Mouse (Mus musculus) intestine, embryonic 16.5 days (tissue): ENCODE measurements around the gene Gypa. TPM values are rescaled to one million over a fixed set of nuclear protein-coding genes. Genes with fewer than 3 reads are reported as not detected.

Source experiments
- ATAC-seq: fragments of 200-750 bp; cut with Nextera tagmentation; 2 replicates; pipeline ENCODE4 v1.8.0; 2017; ENCODE audit warnings: moderate TSS enrichment, moderate library complexity
- H3K27ac ChIP-seq: fragments of 300-500 bp; sonication (generic); 2 replicates; pipeline ENCODE4 v1.5.1; 2014; ENCODE audit warnings: mild to moderate bottlenecking, low read length
- H3K27me3 ChIP-seq: fragments of 300-500 bp; sonication (generic); replicated peaks from 2 replicates; pipeline ENCODE4 v1.6.1; 2014; ENCODE audit warnings: low read length, control low read depth, mixed read lengths; ENCODE audit not compliant: control insufficient read depth, insufficient read depth
- H3K36me3 ChIP-seq: fragments of 300-500 bp; sonication (generic); 2 replicates; pipeline ENCODE4 v1.6.1; 2014; ENCODE audit warnings: low read length, control low read depth; ENCODE audit not compliant: control insufficient read depth, insufficient read depth
- H3K4me1 ChIP-seq: fragments of 300-500 bp; sonication (generic); 2 replicates; pipeline ENCODE4 v1.6.1; 2014; ENCODE audit warnings: low read length, control low read depth, mixed read lengths; ENCODE audit not compliant: control insufficient read depth, insufficient read depth
- H3K4me2 ChIP-seq: fragments of 300-500 bp; sonication (generic); 2 replicates; pipeline ENCODE4 v1.6.1; 2014; ENCODE audit warnings: low read depth, low read length, control low read depth
- H3K4me3 ChIP-seq: fragments of 300-500 bp; sonication (generic); 2 replicates; pipeline ENCODE4 v1.5.1; 2014; ENCODE audit warnings: mild to moderate bottlenecking, low read length
- H3K9ac ChIP-seq: fragments of 300-500 bp; sonication (generic); 2 replicates; pipeline ENCODE4 v1.6.1; 2014; ENCODE audit warnings: low read depth, low read length
- H3K9me3 ChIP-seq: fragments of 300-500 bp; sonication (generic); 2 replicates; pipeline ENCODE4 v1.6.1; 2016; ENCODE audit warnings: low read length, control low read depth; ENCODE audit not compliant: control insufficient read depth
- WGBS: fragments of 180-500 bp; shearing (Covaris S2); extraction: QIAGEN DNeasy Blood & Tissue Kit; methylation state at CpG from one replicate; pipeline ENCODE4 v1.1.7; 2014; 5-methylcytosine and 5-hydroxymethylcytosine counted together
- polyA plus RNA-seq: library from polyadenylated mRNA; unstranded; fragments of >200 nt; fragmentation: Nextera tagmentation; extraction: Ambion mirVana; gene quantifications from 2 replicates; pipeline ENCODE4 v1.2.1, GENCODE M21; 2015

The Gypa gene
- polyA plus RNA-seq, result 9.0 and 13.8 TPM in 2 replicates

DNA sequence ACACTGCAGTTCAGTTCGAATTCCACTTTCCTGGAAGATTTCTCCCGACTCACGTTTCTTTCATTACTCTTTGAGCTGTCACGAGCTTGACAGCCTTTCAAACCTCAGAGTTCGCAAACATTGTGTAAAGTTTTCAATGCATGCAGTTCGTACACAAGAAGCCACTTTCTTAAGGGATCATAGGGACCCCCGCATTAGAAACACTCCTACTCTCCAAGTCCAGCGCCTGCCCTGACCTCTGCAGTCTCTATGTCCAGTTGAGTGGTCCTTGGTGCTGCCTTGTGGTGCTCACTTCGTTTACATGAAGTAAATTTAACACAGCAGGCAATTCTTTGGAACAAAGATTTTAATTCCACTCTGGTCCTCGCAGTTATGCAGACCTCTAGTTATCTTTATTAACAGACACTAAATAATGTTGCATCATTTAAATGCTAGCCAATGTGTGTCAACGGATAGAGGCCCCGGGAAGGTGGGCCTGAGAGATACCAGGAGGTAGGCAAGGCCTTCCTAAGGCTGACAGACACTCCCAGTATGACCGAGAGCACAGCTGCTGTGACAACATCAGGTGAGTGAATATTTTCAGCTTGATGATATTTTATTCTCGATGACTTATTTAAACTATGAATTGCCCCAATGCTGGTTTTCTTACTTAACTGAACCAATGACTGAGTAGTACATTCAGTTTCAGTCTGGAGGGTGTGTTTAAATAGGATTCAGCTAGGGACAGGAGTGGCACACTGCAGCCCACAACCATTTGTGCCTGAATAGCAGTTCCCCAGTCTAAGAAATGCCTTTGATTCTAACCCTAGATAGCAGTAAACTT is at the start of gene Gypa:
TSS of gene Gypa (plus strand) at position 259 of the 823 bp plus-strand sequence.
- Histone ChIP-seq H3K4me1 (peaks cover 6% of the 10 kb centered on the region; the same call in 1 of the 2 replicates), H3K4me3 (peak within 1 kb of the TSS; percentile 57), H3K36me3 (no peaks in the 10 kb centered on the region), H3K27ac (no peak within 1 kb of the TSS), H3K27me3 (no peaks in the 10 kb centered on the region), H3K4me2 (peak within 1 kb of the TSS; percentile 78), H3K9me3 (no peaks in the 10 kb centered on the region), H3K9ac (peak within 1 kb of the TSS; percentile 64)
- WGBS, result 22% methylated on average over 14 of the region's 14 CpGs
- ATAC-seq, result peak; percentile 86

DNA sequence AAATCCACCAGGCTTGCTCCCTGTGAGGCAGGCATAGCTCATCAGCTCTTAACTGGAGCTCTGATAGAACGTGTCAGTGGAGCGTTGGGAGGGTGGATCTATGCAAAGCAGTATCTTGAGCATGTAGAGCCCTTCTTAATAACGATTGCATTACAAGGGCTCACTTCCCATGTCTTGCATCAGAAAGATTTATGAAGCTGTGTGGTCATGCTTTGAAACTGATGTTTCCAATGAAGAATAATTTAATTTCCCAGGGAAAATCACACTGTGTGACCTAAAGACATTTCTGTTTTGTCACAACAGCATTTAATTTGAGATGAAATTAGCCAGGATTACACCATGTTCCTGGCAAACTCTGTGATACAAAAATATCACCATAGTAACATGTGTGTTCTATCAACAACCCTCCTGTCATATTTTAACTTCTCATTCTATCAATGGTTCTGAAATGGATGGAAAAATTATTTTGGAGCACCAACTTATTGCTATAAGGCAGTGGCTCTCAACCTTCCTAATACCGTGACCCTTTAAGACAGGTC is 49.0 kb upstream of the Gypa start:
- no peak overlapping the region for H3K4me3 ChIP-seq

DNA sequence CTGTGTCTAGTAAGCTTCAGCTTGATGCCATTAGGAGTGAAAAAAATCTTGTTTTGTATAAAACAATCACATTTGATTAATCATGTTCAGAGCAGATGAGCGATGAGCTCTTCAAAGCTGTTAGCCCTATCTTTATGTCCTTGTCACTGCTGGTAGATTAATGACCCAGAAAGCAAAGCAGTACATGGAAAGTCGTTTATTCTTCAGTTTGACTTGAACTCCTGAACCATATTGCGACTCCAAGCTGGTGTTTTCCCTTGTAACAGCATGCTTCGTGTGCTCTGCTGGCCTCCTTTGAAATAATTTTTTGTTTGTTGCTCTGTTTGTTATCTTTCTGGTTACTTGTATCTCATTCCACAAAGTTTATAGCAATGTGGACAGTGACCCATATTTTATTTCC is 46.4 kb upstream of the Gypa start:
- WGBS, result 60% methylated on average over 4 of the region's 4 CpGs
- Histone ChIP-seq H3K27ac (no peak overlapping the region), H3K4me1 (no peaks in the 10 kb centered on the region)

More for the DNA sequence above, 49.0 kb upstream of the Gypa start:
- no peak overlapping the region for H3K9ac ChIP-seq
- ATAC-seq, result no peak
- H3K27ac ChIP-seq, result no peak overlapping the region
- no peak overlapping the region for H3K4me2 ChIP-seq
- WGBS, result 72% methylated on average over 4 of the region's 4 CpGs
- H3K36me3 ChIP-seq, result no peaks in the 10 kb centered on the region
- no peaks in the 10 kb centered on the region for H3K27me3 ChIP-seq
- no peaks in the 10 kb centered on the region for H3K4me1 ChIP-seq
- H3K9me3 ChIP-seq, result no peaks in the 10 kb centered on the region

DNA sequence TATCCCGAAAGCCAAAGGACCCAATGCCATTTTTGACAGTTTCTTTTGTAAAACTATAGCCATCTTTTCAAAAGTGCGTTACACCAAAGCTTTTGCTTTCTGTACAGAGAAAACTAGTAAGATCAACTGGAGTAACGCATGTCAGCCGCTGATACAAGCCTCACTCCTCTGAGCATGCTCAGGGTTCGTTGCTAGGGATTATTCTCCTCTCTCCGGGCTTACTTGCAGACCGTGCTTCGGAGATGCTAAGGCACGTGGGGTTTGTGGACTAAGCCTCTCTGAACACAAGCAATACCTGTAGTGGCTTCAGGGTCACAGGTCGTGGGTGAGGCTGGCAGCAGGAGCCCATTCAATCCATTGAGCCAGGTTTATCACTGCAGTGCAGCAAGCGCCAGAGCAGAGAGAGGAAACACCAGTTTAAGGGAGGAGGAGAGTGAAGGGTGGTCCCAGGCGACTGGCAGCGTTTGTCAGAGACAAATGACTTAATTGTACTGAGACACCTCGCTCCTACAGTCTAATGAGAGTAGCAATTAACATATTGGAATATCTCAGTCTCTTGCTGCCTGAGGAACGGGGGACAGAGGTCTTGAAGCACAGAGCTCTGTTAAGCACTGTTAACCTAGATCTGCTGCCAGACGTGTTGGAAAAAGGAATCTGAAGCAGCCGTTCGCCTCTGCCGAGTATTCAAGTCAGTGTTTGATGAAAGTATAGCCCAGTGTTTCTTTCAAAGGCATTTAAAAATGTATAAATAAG is 41.5 kb upstream of the Gypa start:
- no peak overlapping the region for H3K27ac ChIP-seq
- no peak overlapping the region for H3K4me2 ChIP-seq
- no peaks in the 10 kb centered on the region for H3K9me3 ChIP-seq
- ATAC-seq, result no peak
- H3K36me3 ChIP-seq, result no peaks in the 10 kb centered on the region
- no peak overlapping the region for H3K9ac ChIP-seq
- 55% methylated on average over 19 of the region's 19 CpGs for WGBS
- no peaks in the 10 kb centered on the region for H3K4me1 ChIP-seq
- H3K27me3 ChIP-seq, result no peaks in the 10 kb centered on the region
- H3K4me3 ChIP-seq, result no peak overlapping the region

More for the DNA sequence above, 46.4 kb upstream of the Gypa start:
- Histone ChIP-seq H3K36me3 (no peaks in the 10 kb centered on the region), H3K4me2 (no peak overlapping the region), H3K4me3 (no peak overlapping the region), H3K27me3 (no peaks in the 10 kb centered on the region), H3K9me3 (no peaks in the 10 kb centered on the region), H3K9ac (no peak overlapping the region)
- ATAC-seq, result no peak

DNA sequence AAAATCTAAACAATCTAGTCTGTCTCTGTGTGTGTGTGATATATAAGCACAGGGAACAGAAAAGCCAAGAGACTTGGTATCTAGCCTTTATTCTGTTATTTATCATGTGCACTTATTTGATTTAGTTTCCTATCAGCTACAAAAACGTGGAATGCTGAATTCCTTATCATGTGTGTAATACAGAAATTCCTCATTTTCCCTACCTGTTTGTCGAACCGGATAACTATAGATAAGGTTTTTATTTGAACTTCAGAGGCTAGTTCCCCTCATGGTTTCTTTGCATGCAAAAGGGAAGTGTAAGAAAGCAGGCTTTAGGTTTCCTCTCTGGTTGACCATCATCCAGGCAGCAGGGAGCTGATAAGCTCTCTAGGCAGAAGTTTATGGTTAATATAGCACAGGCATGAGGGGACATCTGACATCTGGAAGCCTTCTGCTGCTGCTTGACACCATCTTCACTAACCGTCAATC is 30.1 kb upstream of the Gypa start:
- Histone ChIP-seq H3K27ac (no peak overlapping the region), H3K4me3 (no peak overlapping the region), H3K36me3 (no peaks in the 10 kb centered on the region), H3K9me3 (no peaks in the 10 kb centered on the region), H3K4me2 (no peak overlapping the region), H3K27me3 (no peaks in the 10 kb centered on the region), H3K9ac (no peak overlapping the region), H3K4me1 (no peaks in the 10 kb centered on the region)
- ATAC-seq, result no peak
- WGBS, result 49% methylated on average over 4 of the region's 4 CpGs

DNA sequence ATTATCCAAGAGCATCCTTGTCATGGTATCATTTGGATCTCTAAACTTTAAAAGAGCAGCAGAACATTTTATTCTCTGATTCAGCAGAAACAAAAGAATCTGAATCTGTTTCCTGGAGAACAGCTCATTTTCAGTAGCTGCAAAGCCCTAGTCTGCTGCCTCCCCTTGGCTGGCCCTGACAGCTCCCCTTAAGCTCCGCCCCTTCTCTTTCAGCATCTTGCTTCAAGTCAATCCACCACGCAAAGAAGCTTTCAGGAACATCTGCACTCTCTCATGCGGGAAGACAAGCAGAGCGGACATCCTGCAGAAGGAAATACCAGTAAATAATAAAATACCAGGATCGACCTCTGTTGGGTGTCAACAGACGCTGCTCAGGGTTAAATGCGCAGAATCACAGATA is 18.6 kb upstream of the Gypa start:
- no peak for ATAC-seq
- no peaks in the 10 kb centered on the region for H3K27me3 ChIP-seq

DNA sequence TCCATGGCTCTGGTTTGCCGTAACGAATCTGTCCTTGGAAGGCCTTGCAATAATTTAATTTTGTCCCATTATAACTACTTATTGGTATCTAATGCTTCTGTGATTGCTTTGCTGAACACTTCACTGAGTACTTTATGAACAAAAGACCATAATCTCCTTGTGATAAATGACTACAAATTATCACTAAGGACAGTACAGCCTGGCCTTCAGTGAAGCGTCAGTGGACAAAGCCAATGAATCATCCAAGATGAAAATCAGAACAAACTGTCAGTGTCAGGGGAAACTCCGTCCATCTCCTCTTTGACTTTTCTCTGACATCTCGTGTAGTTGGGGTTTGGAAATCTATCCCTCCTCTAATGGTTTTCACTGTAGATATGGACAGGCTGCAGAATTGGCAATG is 15.4 kb upstream of the Gypa start:
- H3K4me1 ChIP-seq, result peaks cover 3% of the 10 kb centered on the region; the same call in 1 of the 2 replicates
- no peak overlapping the region for H3K9ac ChIP-seq
- H3K27me3 ChIP-seq, result no peaks in the 10 kb centered on the region
- no peak overlapping the region for H3K4me2 ChIP-seq
- H3K9me3 ChIP-seq, result no peaks in the 10 kb centered on the region
- no peaks in the 10 kb centered on the region for H3K36me3 ChIP-seq
- WGBS, result 83% methylated on average over 5 of the region's 5 CpGs
- no peak for ATAC-seq
- no peak overlapping the region for H3K4me3 ChIP-seq
- no peak overlapping the region for H3K27ac ChIP-seq

More for the DNA sequence above, 18.6 kb upstream of the Gypa start:
- Histone ChIP-seq H3K9ac (no peak overlapping the region), H3K27ac (no peak overlapping the region), H3K36me3 (no peaks in the 10 kb centered on the region), H3K9me3 (no peaks in the 10 kb centered on the region), H3K4me1 (no peaks in the 10 kb centered on the region), H3K4me2 (no peak overlapping the region), H3K4me3 (no peak overlapping the region)
- WGBS, result 30% methylated on average over 7 of the region's 7 CpGs

DNA sequence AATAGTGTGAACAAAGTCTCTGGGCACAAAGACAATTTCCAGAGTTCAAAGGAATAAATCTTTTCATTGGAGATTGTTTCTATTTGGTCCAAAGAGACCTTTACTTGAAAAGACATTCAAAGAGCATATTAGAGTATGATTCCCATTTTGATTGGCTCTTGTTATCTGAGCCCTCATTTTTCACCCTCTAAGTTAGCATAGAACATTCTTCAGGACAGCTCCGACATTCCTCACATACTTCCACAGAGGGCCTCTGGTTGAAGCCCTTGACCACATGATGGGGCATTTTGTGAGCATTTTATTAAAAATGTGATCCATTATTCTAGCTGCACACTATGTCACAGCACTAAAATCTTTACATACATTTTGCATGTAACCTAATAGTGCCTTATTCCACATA is 14.5 kb upstream of the Gypa start:
- Histone ChIP-seq H3K36me3 (no peaks in the 10 kb centered on the region), H3K4me3 (no peak overlapping the region), H3K4me2 (no peak overlapping the region), H3K27me3 (no peaks in the 10 kb centered on the region), H3K9me3 (no peaks in the 10 kb centered on the region), H3K4me1 (peaks cover 3% of the 10 kb centered on the region; the same call in 1 of the 2 replicates), H3K9ac (no peak overlapping the region), H3K27ac (no peak overlapping the region)
- ATAC-seq, result no peak
- 26% methylated on average over 1 of the region's 1 CpGs for WGBS

DNA sequence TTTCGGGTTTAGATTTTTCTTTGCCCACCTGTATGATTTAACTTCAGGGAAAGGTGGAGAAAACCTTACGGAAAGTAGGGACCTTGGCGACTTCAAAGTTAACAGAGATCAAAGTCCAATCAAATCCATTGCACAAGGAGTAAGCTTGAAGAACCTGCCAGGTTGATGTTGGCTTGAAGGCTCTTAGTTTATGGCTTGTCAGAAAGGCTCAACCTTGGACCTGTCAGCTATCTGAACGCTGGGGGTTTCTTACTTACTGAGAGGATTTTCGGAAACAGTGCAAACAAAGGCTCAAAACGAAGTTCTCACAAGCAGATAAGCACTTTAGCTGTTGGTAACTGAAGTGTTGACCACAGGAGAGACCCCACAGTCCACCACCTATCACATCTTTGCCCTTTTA is 11.4 kb upstream of the Gypa start:
- Histone ChIP-seq H3K9me3 (no peaks in the 10 kb centered on the region), H3K4me1 (peaks cover 3% of the 10 kb centered on the region; the same call in 1 of the 2 replicates), H3K4me2 (no peak overlapping the region), H3K27ac (no peak overlapping the region), H3K36me3 (no peaks in the 10 kb centered on the region), H3K4me3 (no peak overlapping the region), H3K27me3 (no peaks in the 10 kb centered on the region), H3K9ac (no peak overlapping the region)
- ATAC-seq, result peak; percentile 81; the same call in 1 of the 2 replicates
- 47% methylated on average over 6 of the region's 6 CpGs for WGBS
